Mouse (Mus musculus) cerebral cortex, adult 2 months (tissue): ENCODE data around the gene Cpm.

Experiments used
- WGBS: fragments of 180-500 bp; shearing (Covaris S2); methylation state at CpG from one replicate; pipeline ENCODE4 v1.1.7; 2018; 5-methylcytosine and 5-hydroxymethylcytosine counted together

The Cpm gene

GRCm38 (mm10) chr10:117676036-117676643 is 46.8 kb downstream of the Cpm start:
- WGBS, result 15% methylated on average over 19 of the region's 19 CpGs

GRCm38 (mm10) chr10:117676644-117677313 is 47.5 kb downstream of the Cpm start:
- WGBS, result 13% methylated on average over 17 of the region's 17 CpGs

- 78% methylated on average over 13 of the region's 13 CpGs for WGBS
Observed at GRCm38 (mm10) chr10:117677494-117678236, 48.4 kb downstream of the Cpm start.

- WGBS, result 88% methylated on average over 5 of the region's 5 CpGs
Observed at GRCm38 (mm10) chr10:117678357-117678756, 49.1 kb downstream of the Cpm start.

- WGBS, result 94% methylated on average over 5 of the region's 5 CpGs
Observed at GRCm38 (mm10) chr10:117679029-117679686, 49.9 kb downstream of the Cpm start.

GRCm38 (mm10) chr10:117679963-117680473 is 50.7 kb downstream of the Cpm start:
- WGBS, result 92% methylated on average over 14 of the region's 14 CpGs

GRCm38 (mm10) chr10:117680868-117681513 is 51.7 kb downstream of the Cpm start:
- 92% methylated on average over 12 of the region's 12 CpGs for WGBS

GRCm38 (mm10) chr10:117681543-117681942 is 52.2 kb downstream of the Cpm start:
- WGBS, result 58% methylated on average over 3 of the region's 3 CpGs

- WGBS, result 69% methylated on average over 14 of the region's 14 CpGs
Observed at GRCm38 (mm10) chr10:117681999-117682857, 52.9 kb downstream of the Cpm start.

GRCm38 (mm10) chr10:117682858-117683733 is 53.8 kb downstream of the Cpm start:
- 88% methylated on average over 30 of the region's 30 CpGs for WGBS

- 91% methylated on average over 9 of the region's 9 CpGs for WGBS
Observed at GRCm38 (mm10) chr10:117683734-117684037, 54.4 kb downstream of the Cpm start.

GRCm38 (mm10) chr10:117684298-117685170 is 55.2 kb downstream of the Cpm start:
- 85% methylated on average over 19 of the region's 19 CpGs for WGBS

- WGBS, result 88% methylated on average over 15 of the region's 15 CpGs
Observed at GRCm38 (mm10) chr10:117685171-117685848, 56.0 kb downstream of the Cpm start.

GRCm38 (mm10) chr10:117685849-117686591 is 56.7 kb downstream of the Cpm start:
- 88% methylated on average over 13 of the region's 13 CpGs for WGBS

GRCm38 (mm10) chr10:117687018-117687417 is 57.7 kb downstream of the Cpm start:
- WGBS, result 82% methylated on average over 3 of the region's 3 CpGs

GRCm38 (mm10) chr10:117687577-117687976 is 58.3 kb downstream of the Cpm start:
- WGBS, result 93% methylated on average over 7 of the region's 7 CpGs
